Mouse (Mus musculus): Measurements from ENCODE around the gene Dnah7a.
"Not testable (repeated sequence)": the region's sequence is repeated elsewhere in the genome, so short reads cannot be mapped to it uniquely, and the experiment has no call there.

Dnah7a gene

DNA sequence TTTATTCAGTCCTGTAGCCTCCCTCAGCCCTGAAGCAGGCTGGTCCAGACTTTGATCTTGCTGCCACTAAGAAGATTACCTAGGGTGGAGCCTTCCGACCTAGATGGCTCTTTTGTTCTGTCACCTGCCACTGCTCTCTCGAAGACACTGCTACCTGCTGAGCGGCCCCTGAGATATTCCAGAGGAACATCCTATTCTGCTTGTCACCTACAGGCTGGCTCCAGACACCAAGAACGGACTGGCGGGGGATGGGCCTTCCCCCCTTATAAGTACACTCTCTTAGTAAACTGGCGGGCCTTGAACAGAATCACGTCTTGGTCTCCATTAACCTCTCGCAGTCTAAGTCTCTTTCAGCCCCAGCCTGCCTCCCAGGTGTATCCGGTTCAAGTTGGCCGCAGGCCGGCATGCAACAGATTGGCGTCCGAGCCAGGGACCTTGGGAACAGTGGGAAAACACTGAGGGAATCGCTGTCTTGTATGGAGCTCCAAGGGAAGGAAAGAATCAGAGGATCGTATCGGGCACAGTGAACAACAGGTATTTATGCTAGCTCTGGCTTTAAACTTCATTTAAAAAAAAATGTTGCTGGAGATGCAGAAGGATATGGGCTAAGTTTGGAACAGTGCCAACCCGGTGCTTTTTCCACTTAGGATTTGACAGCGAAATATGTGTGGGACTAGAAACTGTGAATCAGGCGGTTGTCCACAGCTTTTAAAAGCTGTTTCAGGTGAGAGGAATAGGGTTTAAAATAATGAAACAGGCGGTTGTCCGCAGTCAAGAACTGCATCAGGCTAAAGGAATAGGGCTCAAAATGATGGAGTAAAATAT, 312.4 kb downstream of the Dnah7a start:
- not testable (repeated sequence) for DNase-seq (ENCODE audit: extremely low read depth, insufficient read length, low spot score)

DNA sequence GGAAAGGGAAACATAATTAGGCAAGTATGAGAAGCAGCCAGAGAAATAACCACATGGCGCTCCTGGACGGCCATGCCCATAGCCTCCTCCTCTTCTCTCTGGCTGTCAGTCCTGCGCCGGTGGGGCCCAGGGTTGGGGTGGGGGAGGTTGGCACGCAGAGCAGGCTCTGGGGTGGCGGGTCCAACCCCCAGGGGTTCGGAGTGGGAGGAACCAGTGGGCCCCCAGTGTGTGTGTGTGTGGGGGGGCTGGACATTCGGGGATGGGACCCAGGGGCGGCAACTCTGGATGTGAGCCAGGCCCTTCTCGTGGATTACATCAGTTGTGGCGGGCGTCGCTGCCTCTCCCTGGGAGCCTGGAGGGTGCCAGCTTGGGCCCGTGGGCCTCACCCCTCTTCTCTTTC, 317.8 kb downstream of the Dnah7a start:
- DNase-seq (ENCODE audit: extremely low read depth, insufficient read length, low spot score), result no peak

DNA sequence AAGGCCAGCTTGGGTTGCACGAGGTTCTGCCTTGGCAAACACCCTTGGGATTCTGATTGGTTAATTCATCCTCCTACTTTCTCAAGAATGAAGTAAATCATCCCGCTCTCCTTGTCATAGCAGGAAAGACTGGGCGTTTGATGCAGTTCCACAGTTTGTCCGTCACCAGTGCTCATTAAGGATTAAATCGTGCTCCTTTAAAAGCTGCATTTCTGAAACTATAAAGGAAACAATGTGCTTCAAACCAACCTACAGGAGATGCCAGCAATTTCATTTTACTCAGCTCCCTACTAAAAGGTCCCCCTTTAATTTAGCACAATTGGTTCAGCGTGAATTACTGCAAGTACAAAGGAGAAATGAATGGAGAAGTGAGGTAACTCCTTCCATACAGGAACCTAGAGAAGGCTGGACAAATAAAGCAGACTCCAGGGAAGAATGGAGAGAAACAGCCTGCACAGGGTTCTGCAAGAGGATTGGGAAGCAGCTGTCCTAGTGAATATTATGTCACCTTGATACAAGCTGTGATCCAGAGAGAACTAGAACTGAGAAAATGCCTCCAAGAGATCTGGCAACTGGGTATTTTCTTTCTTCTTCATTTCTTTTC, 322.4 kb downstream of the Dnah7a start:
- no peak for DNase-seq (ENCODE audit: extremely low read depth, insufficient read length, low spot score)

DNA sequence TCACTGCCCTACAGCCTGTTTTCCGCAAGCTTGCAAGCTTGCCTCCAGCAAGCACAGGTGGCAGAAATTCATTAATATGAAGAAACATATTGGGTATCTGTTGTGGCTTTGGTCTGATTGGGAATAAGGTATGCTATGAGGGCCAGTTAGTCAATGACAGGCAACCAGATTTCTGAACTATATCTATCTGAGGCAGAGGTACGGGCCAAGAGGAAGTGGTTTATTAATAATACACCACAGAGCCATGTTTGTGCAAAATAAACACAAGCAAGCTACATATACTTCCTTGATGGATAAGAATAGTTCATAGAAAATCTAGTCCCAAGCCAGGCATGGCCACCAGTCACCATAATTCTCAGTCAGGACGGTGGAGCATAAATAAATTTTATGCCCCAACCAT, 328.9 kb downstream of the Dnah7a start:
- no peak for DNase-seq (ENCODE audit: extremely low read depth, insufficient read length, low spot score)

DNA sequence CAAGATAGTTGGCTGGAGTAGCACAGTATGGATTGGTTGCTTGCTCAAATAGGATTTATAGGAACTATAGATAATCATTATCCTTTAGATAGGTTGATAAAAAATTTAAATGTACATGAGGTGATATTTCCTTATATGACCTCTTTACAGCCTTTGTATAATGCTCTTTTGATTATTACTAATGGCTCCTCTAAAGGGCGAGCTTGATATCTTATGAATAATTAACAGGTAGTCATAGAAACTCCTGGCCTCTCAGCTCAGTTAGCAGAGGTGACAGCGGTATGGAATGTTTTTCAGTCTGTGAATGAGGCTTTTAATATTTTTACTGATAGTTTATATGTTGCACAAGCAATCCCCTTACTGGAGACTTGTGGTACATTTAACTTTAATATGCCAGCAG, 330.6 kb downstream of the Dnah7a start:
- DNase-seq (ENCODE audit: extremely low read depth, insufficient read length, low spot score), result not testable (repeated sequence)

DNA sequence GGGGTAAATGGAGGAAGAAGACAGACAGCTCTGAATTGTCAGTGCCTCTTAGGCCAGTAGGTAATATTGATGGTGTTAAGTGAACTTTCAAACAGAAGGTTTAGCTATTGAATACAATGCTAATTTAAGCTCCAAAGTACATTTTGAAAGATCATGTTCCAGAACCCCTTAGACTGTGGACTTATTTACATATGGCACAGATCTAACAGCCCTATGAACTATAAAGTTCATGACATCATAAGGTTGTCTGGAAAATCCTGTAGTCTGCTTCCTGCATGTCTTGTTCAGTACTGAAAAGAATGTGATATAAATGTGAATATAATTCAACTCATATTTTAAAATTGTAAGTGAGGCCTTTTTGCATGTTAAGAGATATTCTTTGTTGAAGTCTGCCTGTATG, 347.6 kb downstream of the Dnah7a start:
- no peak for DNase-seq (ENCODE audit: extremely low read depth, insufficient read length, low spot score)

DNA sequence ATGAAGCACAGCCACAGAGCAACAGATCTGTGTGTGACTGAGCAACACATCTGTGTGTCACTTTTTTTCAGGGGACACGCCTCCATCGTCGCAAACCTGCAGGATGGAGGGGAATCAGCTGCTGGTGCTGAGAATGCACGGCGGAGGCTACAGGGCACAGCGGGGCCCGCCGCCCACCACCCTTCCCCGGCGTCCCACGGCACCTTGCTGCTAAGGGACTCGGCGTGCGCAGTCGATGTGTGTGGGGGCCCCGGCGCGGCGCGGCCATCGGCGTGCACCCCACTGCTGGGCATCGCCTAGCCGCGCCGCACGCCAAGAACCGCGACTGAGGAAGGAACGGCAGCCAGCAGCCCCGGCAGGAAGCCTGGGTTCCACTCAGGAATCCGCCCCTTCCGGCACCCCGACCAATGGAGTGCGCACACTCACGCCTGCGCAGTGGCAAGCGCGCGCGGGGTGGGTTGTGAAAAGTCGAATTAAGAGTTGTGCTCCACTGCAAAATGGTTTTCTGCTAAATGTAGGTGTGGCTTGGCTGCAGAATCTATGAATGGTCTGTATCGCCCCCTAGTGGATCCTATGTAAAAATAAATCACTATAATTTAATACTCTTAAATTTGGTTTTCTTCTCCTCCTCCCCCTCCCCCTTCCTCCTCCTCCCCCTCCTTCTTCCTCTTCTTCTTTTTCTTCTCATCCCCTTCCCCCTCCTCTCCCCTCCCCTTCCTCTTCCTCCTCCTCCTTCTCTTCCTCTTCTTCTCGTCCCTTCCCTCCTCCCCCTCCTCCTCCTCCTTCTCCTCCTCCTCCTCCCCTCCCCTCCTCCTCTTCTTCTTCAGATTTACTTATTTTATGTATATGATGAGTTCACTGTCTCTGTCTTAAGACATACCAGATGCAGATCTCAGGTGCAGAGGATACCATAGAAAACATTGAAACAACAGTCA, 354.0 kb downstream of the Dnah7a start, which contains the start of the genes Asdurf, Gm28551 and Asnsd1:
Asdurf (minus strand) TSS at position 293 of the 935 bp plus-strand sequence.
Gm28551 (minus strand) TSS at position 341 of the 935 bp plus-strand sequence.
Asnsd1 (minus strand) TSS at position 426 of the 935 bp plus-strand sequence.
- peak; percentile 98 for DNase-seq (ENCODE audit: extremely low read depth, insufficient read length, low spot score)
